Mouse (Mus musculus) CH12.LX (cell line): ENCODE data around the gene Rassf8. TPM values are rescaled to one million over a fixed set of nuclear protein-coding genes. Genes with fewer than 3 reads are reported as not detected.

Source experiments
- DNase-seq: peaks from one replicate; pipeline ENCODE4 v3.0.0-alpha.2; 2013; ENCODE audit errors: extremely low read depth
- H3K27ac ChIP-seq: 2 replicates; pipeline ENCODE4 v1.5.1; 2012; ENCODE audit warnings: low read depth, mild to moderate bottlenecking, control low read depth, moderate library complexity; ENCODE audit not compliant: insufficient read depth
- H3K27me3 ChIP-seq: replicated peaks from 2 replicates; pipeline ENCODE3; 2012; ENCODE audit warnings: inconsistent platforms
- H3K36me3 ChIP-seq, 2 experiments: replicated peaks in 1 of 2; 2 replicates each; pipeline versions ENCODE3 to v1.6.1; 2012; ENCODE audit warnings: inconsistent platforms in 1 of 2, low read length in 1 of 2, mild to moderate bottlenecking in 1 of 2, mixed read lengths in 1 of 2, moderate library complexity in 1 of 2; ENCODE audit not compliant: control insufficient read depth in 1 of 2, insufficient read depth in 1 of 2
- H3K4me1 ChIP-seq, 2 experiments: 2 replicates each; pipeline ENCODE4 v1.6.1; 2012; ENCODE audit warnings: inconsistent platforms in 1 of 2, moderate library complexity in 1 of 2; ENCODE audit not compliant: insufficient read depth in 2 of 2, control insufficient read depth in 1 of 2
- H3K4me2 ChIP-seq: 2 replicates; pipeline ENCODE4 v1.6.1; 2012; ENCODE audit warnings: low read depth, mild to moderate bottlenecking, control low read depth; ENCODE audit not compliant: poor library complexity, insufficient read depth, severe bottlenecking
- H3K4me3 ChIP-seq, 3 experiments: fragments of 150-350 bp in 1 of 3; sonication (generic) in 1 of 3; replicated peaks in 1 of 3; 2 replicates each; pipeline versions ENCODE3 to v1.5.1; 2011 to 2012; ENCODE audit warnings: low read depth in 2 of 3, low read length in 2 of 3, mild to moderate bottlenecking in 2 of 3, moderate library complexity in 2 of 3, control low read depth in 1 of 3, improper control_type of control experiment in 1 of 3, inconsistent platforms in 1 of 3, mixed read lengths in 1 of 3; ENCODE audit not compliant: poor library complexity in 1 of 3
- H3K79me2 ChIP-seq: replicated peaks from 2 replicates; pipeline ENCODE4 v1.6.1; 2012; ENCODE audit warnings: mild to moderate bottlenecking, moderate library complexity; ENCODE audit not compliant: control insufficient read depth, poor library complexity, insufficient read depth, severe bottlenecking; ENCODE audit errors: extremely low read depth
- H3K9ac ChIP-seq: 2 replicates; pipeline ENCODE4 v1.6.1; 2012; ENCODE audit warnings: low read depth, mild to moderate bottlenecking, control low read depth, moderate library complexity; ENCODE audit not compliant: insufficient read depth
- H3K9me3 ChIP-seq: replicated peaks from 2 replicates; pipeline ENCODE3; 2012; ENCODE audit warnings: low read length, inconsistent platforms, mixed read lengths
- BHLHE40 ChIP-seq: IDR thresholded peaks from 2 replicates; pipeline ENCODE4 v1.6.1; 2011; ENCODE audit warnings: mild to moderate bottlenecking, low read depth, low read length, improper control_type of control experiment
- CHD1 ChIP-seq: IDR thresholded peaks from 2 replicates; pipeline ENCODE4 v1.6.1; 2012; ENCODE audit warnings: low read depth, low read length, improper control_type of control experiment, inconsistent platforms
- CTCF ChIP-seq, 2 experiments: IDR thresholded peaks in 1 of 2; conservative IDR thresholded peaks in 1 of 2; 2 replicates each; pipeline ENCODE4 v1.5.1; 2011 to 2012; ENCODE audit warnings: low read depth in 2 of 2, low read length in 2 of 2, improper control_type of control experiment in 1 of 2, inconsistent platforms in 1 of 2, mild to moderate bottlenecking in 1 of 2, moderate library complexity in 1 of 2
- ETS1 ChIP-seq: conservative IDR thresholded peaks from 2 replicates; pipeline ENCODE4 v1.6.1; 2012; ENCODE audit warnings: low read depth, mild to moderate bottlenecking, inconsistent platforms, low read length, improper control_type of control experiment, moderate library complexity
- HCFC1 ChIP-seq: IDR thresholded peaks from 2 replicates; pipeline ENCODE4 v1.6.1; 2012; ENCODE audit warnings: low read depth, mild to moderate bottlenecking, inconsistent platforms, low read length, improper control_type of control experiment
- JUN ChIP-seq: IDR thresholded peaks from 2 replicates; pipeline ENCODE4 v1.6.1; 2011; ENCODE audit warnings: low read depth, mild to moderate bottlenecking, low read length, improper control_type of control experiment, moderate library complexity; ENCODE audit not compliant: insufficient read depth
- MAZ ChIP-seq: IDR thresholded peaks from 2 replicates; pipeline ENCODE4 v1.6.1; 2012; ENCODE audit warnings: low read depth, mild to moderate bottlenecking, inconsistent platforms, low read length, improper control_type of control experiment, moderate library complexity
- MYC ChIP-seq: IDR thresholded peaks from 2 replicates; pipeline ENCODE4 v1.6.1; 2011; ENCODE audit warnings: low read depth, mild to moderate bottlenecking, improper control_type of control experiment, low read length
- NRF1 ChIP-seq: IDR thresholded peaks from 2 replicates; pipeline ENCODE4 v1.6.1; 2014; ENCODE audit warnings: low read depth, mild to moderate bottlenecking, inconsistent platforms, low read length, improper control_type of control experiment, moderate library complexity
- PAX5 ChIP-seq: IDR thresholded peaks from 2 replicates; pipeline ENCODE4 v1.6.1; 2012; ENCODE audit warnings: low read length, inconsistent platforms, mixed read lengths
- POLR2A ChIP-seq: IDR thresholded peaks from 2 replicates; pipeline ENCODE4 v1.6.1; 2011; ENCODE audit warnings: low read depth, mild to moderate bottlenecking, improper control_type of control experiment, low read length
- RAD21 ChIP-seq: IDR thresholded peaks from 2 replicates; pipeline ENCODE4 v1.6.1; 2011; ENCODE audit warnings: low read depth, mild to moderate bottlenecking, low read length, improper control_type of control experiment, moderate library complexity
- TBP ChIP-seq: conservative IDR thresholded peaks from 2 replicates; pipeline ENCODE4 v1.6.1; 2011; ENCODE audit warnings: low read depth, low read length, improper control_type of control experiment
- ZC3H11A ChIP-seq: IDR thresholded peaks from 2 replicates; pipeline ENCODE4 v1.6.1; 2012; ENCODE audit warnings: low read depth, mild to moderate bottlenecking, inconsistent platforms, low read length, improper control_type of control experiment
- ZKSCAN1 ChIP-seq: IDR thresholded peaks from 2 replicates; pipeline ENCODE4 v1.6.1; 2012; ENCODE audit warnings: low read depth, inconsistent platforms, low read length, improper control_type of control experiment, borderline replicate concordance
- ZMIZ1 ChIP-seq: IDR thresholded peaks from 2 replicates; pipeline ENCODE4 v1.6.1; 2012; ENCODE audit warnings: low read depth, mild to moderate bottlenecking, inconsistent platforms, low read length, improper control_type of control experiment
- ZNF384 ChIP-seq: IDR thresholded peaks from 2 replicates; pipeline ENCODE4 v1.6.1; 2012; ENCODE audit warnings: low read depth, low read length, improper control_type of control experiment, inconsistent platforms
- dilution Hi-C: fragments of 300-500 bp; cut with MboI; formaldehyde crosslinking; loops from 2 replicates; pipeline ENCODE4 v1.14.3; 2020; ENCODE audit warnings: low sequenced_read_pairs; ENCODE audit not compliant: extremely low pct_unique_long_range_greater_than_20kb, extremely low pct_ligation_motif_present
- in situ Hi-C: fragments of 300-500 bp; cut with MboI; formaldehyde crosslinking; loops from 3 replicates; pipeline ENCODE4 v1.14.3; 2019; ENCODE audit warnings: low sequenced_read_pairs, low pct_ligation_motif_present, low pct_unique_long_range_greater_than_20kb, mixed read lengths
- polyA plus RNA-seq: library from polyadenylated mRNA; unstranded; fragments of >175 nt; gene quantifications from 2 replicates; pipeline ENCODE4 v1.2.1, GENCODE M21; 2012; ENCODE audit warnings: low read depth; ENCODE audit not compliant: insufficient read length
- total RNA-seq, 2 experiments: library from RNA; depleted of rRNA; stranded (reverse); fragments of 300-350 nt in 1 of 2; fragments of >200 nt in 1 of 2; gene quantifications; 2 replicates each; pipeline ENCODE4 v1.2.3; 2012 to 2014

The Rassf8 gene
- total and polyA plus RNA-seq, 3 experiments = 0.34 to 0.59 (median 0.48) TPM

- no peaks in the 10 kb centered on the region for H3K4me1 ChIP-seq
- H3K4me3 ChIP-seq = no peak overlapping the region
- no peaks in the 10 kb centered on the region for H3K9me3 ChIP-seq
- H3K79me2 ChIP-seq = no peaks in the 10 kb centered on the region
- H3K36me3 ChIP-seq = no peaks in the 10 kb centered on the region
- no peaks in the 10 kb centered on the region for H3K27me3 ChIP-seq
- TF ChIP-seq HCFC1 = no peak
- no peak for TF ChIP-seq ZC3H11A
- no peak overlapping the region for H3K9ac ChIP-seq
- no peak overlapping the region for H3K4me2 ChIP-seq
- H3K27ac ChIP-seq = no peak overlapping the region
- dilution Hi-C loops = no loop called here
- DNase-seq = no peak
- in situ Hi-C loops = no loop called here
Measured at GRCm38 (mm10) chr6:145809566-145809965, 63.0 kb downstream of the Rassf8 start.

DNA sequence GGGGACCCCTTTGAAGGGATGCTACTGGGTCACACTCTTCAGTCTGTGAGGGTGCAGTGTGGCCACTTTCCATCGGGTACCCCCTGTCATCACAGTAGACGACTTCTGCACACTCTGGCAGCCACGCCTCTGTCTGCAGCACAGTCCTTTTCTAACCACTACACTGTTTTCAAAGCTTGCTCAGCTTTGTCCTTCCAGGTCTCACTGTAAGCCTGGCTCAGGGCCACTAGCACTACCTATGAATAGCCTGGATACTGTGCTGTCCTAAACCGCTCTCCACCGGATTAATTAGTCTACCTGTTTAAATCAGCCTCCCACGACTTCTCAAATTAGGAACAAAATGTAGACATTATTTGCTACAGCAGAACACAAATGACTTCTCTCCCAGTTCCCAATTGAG, 63.5 kb downstream of the Rassf8 start:
- in situ Hi-C loops (no loop called here), dilution Hi-C loops (no loop called here)
- H3K27me3 ChIP-seq = no peaks in the 10 kb centered on the region
- no peaks in the 10 kb centered on the region for H3K4me1 ChIP-seq
- no peaks in the 10 kb centered on the region for H3K79me2 ChIP-seq
- H3K9ac ChIP-seq = no peak overlapping the region
- no peaks in the 10 kb centered on the region for H3K9me3 ChIP-seq
- no peak for DNase-seq
- no peaks in the 10 kb centered on the region for H3K36me3 ChIP-seq
- no peak overlapping the region for H3K4me2 ChIP-seq
- no peak for TF ChIP-seq JUN
- TF ChIP-seq BHLHE40 = no peak
- no peak for TF ChIP-seq NRF1
- no peak for TF ChIP-seq RAD21
- no peak for TF ChIP-seq ZKSCAN1
- TF ChIP-seq, all 38 proteins: peak for 0
- H3K4me3 ChIP-seq = no peak overlapping the region
- no peak overlapping the region for H3K27ac ChIP-seq

- Histone ChIP-seq H3K4me3 (no peak overlapping the region), H3K9ac (no peak overlapping the region), H3K9me3 (no peaks in the 10 kb centered on the region), H3K27ac (no peak overlapping the region), H3K4me2 (no peak overlapping the region), H3K79me2 (no peaks in the 10 kb centered on the region), H3K27me3 (no peaks in the 10 kb centered on the region), H3K36me3 (no peaks in the 10 kb centered on the region), H3K4me1 (no peaks in the 10 kb centered on the region)
- dilution Hi-C loops = no loop called here
- TF ChIP-seq ZNF384 = no peak
- no peak for TF ChIP-seq TBP
- TF ChIP-seq HCFC1 = no peak
- no peak for TF ChIP-seq MAZ
- TF ChIP-seq ETS1 = no peak
- no peak for TF ChIP-seq POLR2A
- no peak for TF ChIP-seq CHD1
- no peak for TF ChIP-seq MYC
- no peak for TF ChIP-seq PAX5
- TF ChIP-seq ZKSCAN1 = no peak
- no peak for TF ChIP-seq ZMIZ1
- no peak for TF ChIP-seq CTCF (conservative IDR thresholded peaks at IDR 0.05 in 1 of 2, IDR thresholded peaks at IDR 0.05 in 1 of 2; ENCODE audit: low read depth in 2 of 2, low read length in 2 of 2)
- no peak for DNase-seq
- in situ Hi-C loops = no loop called here
Measured at GRCm38 (mm10) chr6:145811174-145811573, 64.6 kb downstream of the Rassf8 start.
